Mouse (Mus musculus) A20 (cell line): Measurements from ENCODE around the gene Tspan11.

ENCODE experiments used
- DNase-seq: peaks from one replicate; pipeline ENCODE4 v3.0.0-alpha.2; 2011; ENCODE audit warnings: low read depth, low spot score

The Tspan11 gene

DNA sequence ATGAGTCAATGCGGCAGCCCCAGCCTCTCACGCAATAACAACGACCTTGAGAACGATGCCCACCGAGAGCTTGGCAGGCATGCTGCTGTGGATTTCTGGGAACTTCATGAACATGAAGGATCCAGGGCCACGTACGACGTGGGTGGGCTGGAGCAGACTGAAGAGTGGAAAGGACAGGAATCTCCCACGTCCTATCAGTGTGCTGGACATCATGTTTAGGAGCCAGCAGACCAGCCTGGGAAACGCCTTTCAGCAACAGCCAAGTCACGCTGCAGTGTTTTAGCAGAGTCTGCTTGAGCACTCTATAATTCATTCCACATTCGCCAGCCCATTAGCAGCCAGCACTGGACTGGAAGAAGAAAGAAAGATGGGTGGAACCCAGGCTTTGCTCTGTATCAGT is 10.4 kb upstream of the Tspan11 start:
- DNase-seq: no peak

DNA sequence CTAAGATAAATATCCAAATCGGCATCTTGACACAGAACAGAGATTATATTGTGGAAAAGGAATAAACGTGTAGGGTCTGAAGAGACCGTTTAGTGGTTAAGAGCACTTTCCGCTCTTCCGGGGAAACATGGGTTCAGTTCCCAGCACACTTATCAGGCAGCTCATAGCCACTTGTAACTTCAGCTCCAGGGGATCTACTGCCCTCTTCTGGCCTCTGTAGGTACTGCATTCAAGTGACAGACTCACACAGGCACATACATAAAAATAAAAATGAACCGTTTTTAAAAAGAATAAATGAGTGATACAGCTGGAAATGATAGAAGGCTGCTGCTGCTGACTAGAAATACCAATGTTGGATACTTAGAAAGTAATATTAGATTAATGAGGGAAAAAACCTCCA is 7.9 kb upstream of the Tspan11 start:
- peak; percentile 37 for DNase-seq

DNA sequence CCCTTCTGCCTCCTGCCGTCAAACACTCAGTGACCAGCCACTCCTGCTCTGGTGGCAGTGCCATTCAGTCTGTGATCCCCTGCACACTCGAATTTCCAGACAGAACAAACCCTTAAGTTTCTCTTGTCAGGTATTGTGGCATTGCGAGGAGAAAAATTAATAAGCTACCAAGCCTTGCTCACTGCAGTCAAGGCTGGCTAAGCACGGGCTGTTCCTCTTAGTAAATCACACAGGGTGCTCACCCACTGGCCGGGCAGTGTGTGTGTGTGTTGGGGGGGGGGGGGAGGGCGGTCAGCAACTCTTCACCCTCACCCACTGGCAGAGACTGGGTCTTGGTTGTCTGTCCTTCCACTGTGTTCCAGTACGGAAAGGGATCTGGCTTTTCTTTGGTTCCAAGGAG is 473 bp upstream of the Tspan11 start:
- no peak for DNase-seq

DNA sequence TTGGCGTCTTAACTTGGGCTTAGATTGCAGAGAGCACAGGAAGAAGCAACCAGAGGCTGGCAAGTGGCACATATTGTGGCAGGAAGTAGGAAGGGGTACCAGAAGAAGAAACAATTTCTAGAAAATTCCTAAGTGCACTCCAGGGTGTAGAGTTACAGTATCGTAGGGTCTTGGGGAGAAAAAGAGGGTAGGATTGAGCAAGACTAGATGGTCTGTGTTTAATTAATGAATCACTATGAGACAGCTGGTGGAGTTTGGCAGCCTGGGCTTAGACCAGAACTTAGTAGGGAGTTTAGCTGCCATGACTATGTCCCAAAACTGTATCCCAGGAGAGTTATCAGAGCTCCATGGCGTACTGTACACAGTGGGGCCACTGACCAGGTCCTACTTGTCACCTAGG is 1.2 kb downstream of the Tspan11 start:
- DNase-seq: no peak

DNA sequence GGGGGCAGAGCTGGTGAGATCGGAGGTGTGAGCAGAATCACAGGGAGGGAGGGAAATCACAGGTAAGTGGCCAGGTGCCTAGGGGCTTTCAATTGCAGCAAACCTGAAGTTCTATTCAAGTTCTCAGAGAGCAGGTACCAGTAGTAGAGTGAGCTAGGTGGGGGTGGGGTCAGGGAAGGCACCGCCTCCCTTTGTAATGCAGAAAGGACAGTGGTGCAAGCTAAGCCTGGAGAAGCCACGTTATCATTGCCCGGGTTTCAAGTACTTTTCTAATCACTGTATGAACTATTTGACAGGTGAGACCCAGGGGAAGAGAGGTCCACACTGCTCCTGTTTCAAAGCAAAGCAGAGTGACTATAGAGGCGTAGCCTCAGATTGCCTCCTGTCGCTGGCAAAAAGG is 6.2 kb downstream of the Tspan11 start:
- DNase-seq: no peak

DNA sequence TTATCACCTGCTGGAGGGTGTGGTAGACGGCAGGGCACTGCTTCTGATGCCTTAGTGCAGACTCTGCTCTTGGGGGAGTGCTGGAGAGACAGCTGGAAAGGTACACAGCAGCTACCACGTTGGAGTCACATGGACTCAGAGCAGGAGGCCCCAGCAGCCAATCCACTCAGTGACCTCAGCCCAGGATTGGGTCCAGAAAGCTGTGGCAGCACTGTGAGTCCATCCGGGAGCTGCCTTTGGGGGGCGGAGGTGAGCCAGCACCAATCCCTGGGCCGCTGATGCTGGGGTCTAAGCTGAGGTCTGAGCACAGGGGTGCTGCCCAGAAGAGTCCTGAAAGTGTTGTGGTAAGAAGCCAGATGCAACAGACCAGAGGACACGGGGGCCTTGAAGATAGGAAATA is 7.6 kb downstream of the Tspan11 start:
- no peak for DNase-seq

DNA sequence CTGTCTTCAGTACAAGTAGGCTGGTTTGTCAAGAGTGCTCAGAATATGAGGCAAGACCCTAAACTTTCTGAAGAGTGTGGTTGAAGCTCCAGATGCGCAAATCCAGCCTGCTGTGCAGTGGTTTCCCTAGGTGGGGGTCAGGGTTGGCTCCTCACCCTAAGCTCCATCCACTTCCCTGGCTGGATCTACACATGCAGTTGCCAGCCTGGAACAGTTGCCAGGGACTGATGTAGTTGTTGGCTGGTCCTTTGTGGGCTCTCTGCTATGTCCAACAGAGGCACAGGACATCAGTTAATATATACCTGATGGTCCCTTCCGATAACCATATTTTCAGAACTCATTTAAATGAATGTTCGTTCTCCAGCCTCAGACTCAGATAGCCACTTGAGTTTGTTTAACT is 9.0 kb downstream of the Tspan11 start:
- DNase-seq: no peak

DNA sequence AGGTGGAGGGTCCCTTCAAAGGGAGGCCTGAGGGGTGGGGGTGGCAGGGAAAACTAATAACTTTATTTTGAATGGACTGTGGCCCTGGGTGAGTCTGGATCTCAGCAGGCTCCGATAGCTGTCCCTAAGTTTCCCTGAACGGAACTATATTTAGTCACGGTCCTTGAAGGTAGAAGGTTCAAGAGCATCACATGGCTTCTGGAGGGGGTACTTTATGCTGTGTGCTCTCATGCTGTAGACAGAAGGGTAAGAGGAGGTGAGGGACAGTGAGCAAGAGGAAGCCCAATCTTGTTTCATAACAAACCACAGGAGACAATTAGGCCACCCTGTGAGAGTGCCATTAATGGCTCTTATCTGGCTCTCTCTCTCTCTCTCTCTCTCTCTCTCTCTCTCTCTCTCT is 10.0 kb downstream of the Tspan11 start:
- DNase-seq: no peak

DNA sequence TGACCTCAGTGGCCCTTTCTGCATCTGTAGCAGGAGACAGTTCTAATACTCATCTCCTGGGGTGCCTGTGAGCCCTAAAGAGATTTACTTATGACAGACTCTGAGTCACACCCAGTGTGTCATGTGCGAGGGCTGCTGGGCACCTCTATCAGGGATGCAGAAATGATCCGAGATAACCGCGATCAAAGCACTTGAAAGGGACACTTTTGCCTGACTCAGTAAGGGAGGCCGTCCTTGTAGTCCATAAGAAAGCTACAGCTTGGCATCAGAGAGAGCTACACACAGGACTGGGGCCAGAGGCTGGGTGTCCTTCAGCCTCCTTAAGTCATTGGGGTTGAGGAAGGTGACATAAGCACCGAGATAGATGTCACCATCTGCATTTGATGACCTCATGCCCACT is 12.7 kb downstream of the Tspan11 start:
- DNase-seq: no peak

DNA sequence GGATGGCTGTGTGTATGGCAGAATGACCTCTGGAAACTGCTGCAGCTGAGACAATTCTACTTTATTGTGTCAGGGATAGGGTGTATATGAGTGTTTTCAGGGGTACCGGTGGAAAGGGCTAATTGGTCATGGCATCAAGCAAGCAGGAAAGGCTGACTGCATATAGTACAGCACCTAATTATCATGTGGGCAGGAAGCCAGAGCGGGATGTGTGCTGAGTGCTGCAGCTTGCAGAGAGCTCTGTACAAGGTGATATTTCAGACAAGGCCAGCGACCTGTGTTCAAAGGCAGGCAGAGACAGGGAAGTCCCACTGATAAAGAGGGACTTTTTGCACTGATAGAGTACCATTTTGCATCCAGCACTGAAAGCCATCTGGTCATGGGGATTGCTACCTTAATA is 13.9 kb downstream of the Tspan11 start:
- no peak for DNase-seq

DNA sequence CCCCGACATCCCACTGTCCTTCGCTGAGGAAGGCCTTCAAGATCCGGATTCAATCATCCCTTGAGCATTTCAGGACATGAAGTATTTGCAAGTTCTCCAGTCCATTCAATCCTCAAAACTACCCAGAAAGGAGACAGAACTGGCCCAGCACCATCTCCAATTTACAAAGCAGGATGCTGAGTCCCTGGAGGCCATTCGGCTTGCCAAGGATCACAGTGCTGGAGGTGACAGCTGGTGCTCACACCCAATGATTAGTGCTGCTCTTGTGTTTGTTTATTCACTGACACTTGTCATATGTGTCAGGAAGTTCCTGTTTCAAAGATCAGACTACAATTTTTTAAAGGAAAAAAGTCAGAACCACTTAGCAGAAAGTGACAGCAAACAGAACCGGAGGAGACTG is 14.3 kb downstream of the Tspan11 start:
- DNase-seq: no peak

DNA sequence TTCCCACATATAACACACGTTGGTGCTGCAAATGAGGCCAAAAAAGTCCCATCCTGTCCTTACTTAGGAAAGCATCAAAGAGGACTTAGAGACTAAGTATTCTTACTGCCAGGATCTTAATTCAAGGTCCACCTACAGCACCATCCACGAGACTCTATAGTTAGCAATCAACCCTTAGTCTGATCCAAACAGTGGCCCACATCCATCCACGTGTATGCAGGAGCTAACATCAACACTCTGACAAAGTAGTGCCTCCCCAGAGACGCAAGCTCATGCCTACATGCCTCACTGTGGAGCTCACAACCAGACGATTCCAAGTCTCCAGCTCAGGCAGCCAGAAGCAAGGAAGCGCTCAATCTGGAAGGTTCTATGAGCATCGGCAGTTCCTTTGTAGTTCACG is 15.2 kb downstream of the Tspan11 start:
- no peak for DNase-seq

DNA sequence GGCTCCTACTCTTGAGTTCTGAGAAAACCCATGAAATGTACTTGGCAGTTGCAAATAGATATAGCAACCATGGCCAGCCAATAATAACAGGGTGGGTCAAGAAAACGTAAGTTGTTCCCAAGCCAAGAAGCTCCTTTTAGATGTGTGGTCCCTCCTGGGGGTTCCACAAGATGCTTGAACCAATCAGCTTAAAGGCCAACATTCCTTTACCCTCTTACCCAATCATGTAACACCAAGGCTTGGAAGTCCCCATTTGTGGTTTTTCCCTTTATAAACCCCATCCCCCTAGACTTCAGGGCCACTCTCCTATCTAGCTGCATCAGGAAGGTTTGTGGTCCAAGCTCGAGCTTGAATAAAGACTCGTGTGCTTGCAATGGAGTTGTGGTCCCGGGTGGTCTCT is 23.2 kb downstream of the Tspan11 start:
- no peak for DNase-seq

DNA sequence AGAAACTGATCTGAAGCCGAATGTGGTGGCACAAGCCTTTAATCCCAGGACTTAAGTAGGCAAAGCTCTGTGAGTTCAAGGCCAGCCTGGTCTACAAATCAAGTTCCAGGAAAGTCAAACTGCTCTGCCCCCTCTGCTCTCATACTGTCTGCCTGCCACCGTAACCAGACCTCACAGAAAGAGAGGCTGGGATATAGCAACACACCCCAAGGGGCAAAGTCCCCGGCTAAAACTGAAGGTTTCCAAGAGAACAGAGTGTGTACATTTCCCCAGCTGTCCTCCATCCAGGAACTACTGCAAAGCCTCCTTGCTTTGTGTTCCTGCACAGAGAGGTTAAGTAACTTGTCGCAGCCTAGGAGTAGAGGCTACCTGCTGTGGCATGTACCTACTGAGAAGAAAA is 24.3 kb downstream of the Tspan11 start:
- DNase-seq: no peak

DNA sequence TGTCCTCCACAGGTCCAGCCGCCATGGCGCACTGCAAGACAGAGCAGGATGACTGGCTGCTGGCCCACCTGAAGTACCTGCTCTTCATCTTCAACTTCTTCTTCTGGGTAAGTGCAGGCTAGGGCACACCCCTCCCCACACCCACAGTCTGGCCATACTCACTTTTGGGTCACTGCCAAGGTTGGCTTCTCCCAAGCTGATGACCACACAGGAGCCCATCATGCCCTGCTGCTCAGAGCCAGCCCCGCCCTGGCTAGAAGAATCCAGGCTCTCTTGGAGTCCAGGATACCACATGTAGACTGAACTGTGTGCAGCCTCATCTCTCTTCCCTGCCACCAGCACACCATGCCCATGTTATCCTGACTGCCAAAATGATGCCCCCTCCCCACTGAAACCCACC is 25.5 kb downstream of the Tspan11 start:
- no peak for DNase-seq

DNA sequence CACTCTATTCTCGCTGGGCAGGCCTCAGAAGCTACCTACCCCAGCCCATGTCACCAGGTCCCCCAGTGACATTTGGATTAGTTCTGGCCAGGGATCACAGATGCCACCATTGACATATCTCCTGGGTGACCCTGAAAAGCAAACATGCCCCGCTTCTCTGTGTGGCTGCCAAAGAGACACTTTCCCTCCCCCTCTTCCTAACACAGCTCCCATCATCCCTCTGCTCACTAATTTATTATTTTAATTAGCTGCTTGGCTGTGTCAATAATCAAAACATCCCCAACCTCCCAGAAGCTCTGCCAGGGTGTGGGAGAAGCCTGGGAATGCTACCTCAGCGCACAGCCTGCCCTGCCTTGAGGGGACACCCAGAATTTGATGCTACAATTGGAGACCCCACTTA is 29.6 kb downstream of the Tspan11 start:
- DNase-seq: no peak

DNA sequence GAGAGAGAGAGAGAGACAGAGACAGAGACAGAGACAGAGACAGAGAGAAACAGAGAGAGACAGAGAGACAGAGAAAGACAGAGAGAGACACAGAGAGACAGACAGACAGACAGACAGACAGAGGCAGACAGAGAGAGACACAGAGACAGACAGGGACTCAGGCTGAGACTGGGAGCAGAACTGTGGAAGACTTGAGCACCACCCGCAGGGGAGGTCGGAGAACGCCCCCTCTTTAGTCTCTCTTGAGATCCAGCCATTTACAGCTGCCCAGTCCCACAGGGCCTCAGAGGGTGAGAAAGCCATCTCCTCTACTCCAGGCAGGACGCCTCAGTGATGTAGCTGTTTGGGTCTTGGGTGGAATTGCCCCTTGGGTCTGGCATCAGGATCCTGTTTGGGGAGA is 30.3 kb downstream of the Tspan11 start:
- no peak for DNase-seq

DNA sequence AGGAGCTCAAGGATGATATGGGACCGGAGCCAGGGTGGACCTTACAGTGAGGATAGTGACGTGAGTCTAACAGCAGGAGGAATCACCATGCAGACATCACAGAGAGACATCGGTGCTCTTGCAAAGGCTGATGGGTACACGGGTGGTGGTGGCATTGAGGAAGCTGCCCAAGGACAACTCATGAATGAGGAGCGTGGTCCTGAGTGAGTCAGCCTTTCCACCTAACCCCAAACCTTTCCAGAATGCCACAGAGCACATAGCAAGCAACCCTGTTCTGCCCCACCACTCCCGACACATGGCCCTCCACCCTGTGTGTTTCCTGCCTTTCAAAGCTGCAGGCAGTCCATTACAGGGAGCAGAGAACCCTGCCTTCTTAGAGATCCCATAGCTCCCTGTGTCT is 32.1 kb downstream of the Tspan11 start:
- no peak for DNase-seq

DNA sequence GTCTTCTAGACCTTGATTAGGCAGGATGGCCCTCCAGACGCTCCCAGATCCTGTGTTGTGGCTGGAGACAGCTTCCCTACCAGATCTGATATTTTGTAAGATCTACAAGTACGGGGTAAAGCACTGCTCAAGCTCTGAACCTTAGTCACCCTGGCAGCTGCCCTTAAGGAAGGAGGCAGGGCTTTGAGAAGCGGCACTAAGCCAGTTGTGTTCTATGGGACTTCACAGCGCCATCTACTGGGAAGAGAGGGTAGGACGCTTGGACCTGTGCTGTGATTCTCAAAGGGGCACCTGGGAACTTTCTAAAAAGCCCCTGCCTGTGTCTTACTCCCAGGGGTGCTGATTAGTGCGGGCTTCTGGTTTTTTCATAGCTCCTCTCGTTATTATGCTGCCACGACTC is 33.3 kb downstream of the Tspan11 start:
- DNase-seq: peak; percentile 70

DNA sequence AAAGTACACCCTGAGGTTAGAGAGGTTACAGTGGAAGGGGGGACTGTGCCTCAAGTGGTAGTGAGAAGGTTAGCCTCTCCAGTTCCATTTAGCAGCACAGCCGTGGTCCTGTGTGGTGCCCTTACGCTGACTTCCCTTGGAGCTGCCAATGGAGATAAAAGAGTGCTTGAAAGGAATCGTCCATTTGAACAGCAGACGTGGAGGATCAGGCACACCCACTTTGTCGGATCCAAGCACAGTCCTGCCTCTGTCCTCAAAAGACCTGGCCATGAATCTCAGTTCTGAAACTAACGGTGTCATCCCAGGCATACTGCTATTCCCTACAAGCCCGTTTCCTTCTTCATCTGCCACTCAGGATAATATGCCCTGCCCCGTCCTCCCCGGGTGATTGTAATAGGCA is 34.6 kb downstream of the Tspan11 start:
- no peak for DNase-seq

DNA sequence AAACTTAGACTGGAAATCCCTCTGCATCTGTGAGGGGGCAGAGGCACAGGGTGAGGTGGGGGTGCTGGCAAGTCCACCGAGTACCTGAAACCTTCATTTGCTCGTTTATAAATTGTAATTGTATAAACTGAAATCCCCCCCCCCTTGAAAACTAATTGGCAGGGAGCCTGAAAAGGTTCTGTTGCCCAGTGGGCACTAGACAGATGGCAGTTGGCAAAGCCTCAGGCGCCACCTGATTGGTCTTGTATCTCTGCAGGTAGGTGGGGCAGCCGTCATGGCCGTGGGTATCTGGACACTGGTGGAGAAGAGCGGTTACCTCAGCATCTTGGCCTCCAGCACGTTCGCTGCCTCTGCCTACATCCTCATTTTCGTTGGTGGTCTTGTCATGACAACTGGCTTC is 35.9 kb downstream of the Tspan11 start:
- DNase-seq: no peak

DNA sequence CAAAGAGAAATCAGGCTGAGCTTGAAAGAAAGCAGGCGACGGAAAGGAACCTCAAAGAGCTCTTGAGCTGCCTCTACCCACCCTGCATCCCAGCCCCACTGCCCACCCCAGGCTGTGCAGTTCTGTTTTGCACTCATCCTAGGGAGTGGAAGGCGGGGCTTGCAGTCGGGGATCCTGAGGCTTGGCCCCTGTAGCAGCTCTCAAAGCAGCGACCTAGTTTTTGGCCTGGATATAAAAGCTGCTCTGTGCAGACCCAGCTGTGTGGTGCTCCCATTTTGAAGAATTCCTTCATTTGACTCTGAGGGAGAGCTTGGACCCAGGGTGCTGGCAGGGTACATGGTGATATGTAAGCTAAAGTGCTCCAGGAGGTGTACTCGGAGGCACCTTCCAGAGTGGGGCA is 37.4 kb downstream of the Tspan11 start:
- DNase-seq: no peak

DNA sequence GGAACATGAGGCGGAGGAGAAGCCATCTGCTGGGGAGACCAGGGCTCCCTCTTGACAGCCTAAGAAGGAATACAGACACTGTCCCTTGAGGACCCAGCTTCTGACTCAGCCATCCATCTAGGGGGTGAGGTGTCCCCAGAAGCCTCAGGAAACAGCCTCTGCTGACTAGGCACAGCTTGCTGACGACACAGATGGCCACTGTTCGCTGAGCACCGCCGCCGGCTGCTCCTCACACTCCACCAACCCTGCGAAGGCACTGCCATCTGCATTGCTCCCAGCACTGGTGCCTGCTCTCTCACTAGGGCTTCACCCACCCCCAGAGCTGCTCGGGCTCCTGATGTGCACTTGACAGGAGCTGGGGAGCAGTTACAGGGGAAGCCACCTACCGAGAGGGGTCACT is 38.5 kb downstream of the Tspan11 start:
- DNase-seq: no peak

DNA sequence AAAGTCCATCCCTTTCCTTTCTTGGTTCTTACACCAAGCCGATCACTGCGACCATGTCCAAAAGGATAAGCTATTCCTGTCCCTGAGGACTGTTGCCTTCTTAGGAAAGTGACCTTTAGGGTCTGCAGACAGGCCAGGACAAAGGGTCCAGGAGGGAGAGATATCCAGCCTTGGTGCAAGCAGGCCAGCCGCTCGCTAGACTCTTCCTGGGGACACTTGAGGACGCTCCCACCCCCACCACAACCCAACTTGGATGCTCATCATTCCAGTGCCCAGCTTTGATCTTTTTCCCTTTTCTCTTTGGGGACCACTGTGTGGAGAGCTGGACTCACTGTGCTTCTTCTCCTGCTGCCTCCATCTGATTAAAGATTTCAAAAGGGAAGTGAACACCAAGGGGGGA is 41.3 kb downstream of the Tspan11 start:
- no peak for DNase-seq

DNA sequence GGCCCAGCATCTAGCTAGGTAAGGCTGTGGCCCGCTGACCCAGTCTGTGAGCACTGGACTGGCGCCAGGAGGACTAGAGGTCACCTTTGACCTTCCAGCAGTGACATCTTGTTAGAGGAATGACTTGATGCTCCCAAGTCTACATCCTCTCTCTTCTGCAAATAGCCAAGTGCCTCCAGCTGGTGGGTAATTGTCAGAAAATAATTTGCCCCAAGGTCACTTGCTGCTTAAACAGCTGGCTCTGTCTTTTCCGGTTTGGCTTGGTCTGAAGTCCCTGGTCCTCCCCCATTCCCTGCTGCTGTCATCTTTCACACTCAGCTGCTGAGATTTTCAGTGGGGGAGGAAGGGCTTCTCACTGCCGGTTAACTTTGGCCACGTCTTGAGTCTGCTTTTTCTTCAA is 45.3 kb downstream of the Tspan11 start:
- DNase-seq: no peak
